Mouse (Mus musculus) hindbrain, postnatal 0 days (tissue): ENCODE results near the gene Defb22. TPM values are rescaled to one million over a fixed set of nuclear protein-coding genes. Genes with fewer than 3 reads are reported as not detected.

Source experiments
- ATAC-seq: fragments of 200-750 bp; cut with Nextera tagmentation; 2 replicates; pipeline ENCODE4 v1.8.0; 2017; ENCODE audit warnings: mild to moderate bottlenecking, moderate TSS enrichment, moderate library complexity
- DNase-seq: peaks from one replicate; pipeline ENCODE4 v3.0.0-alpha.2; 2015; ENCODE audit warnings: low spot score
- H3K27ac ChIP-seq: fragments of 300-500 bp; sonication (generic); 2 replicates; pipeline ENCODE4 v1.5.1; 2014; ENCODE audit warnings: mild to moderate bottlenecking
- H3K27me3 ChIP-seq: fragments of 300-500 bp; sonication (generic); 2 replicates; pipeline ENCODE4 v1.6.1; 2014; ENCODE audit warnings: low read length, mixed read lengths; ENCODE audit not compliant: insufficient read depth
- H3K36me3 ChIP-seq: fragments of 300-500 bp; sonication (generic); 2 replicates; pipeline ENCODE4 v1.6.1; 2014; ENCODE audit warnings: low read length, mixed read lengths; ENCODE audit not compliant: insufficient read depth
- H3K4me1 ChIP-seq: fragments of 300-500 bp; sonication (generic); 2 replicates; pipeline ENCODE4 v1.6.1; 2014; ENCODE audit warnings: antibody characterized with exemption, low read length, mixed read lengths; ENCODE audit not compliant: insufficient read depth
- H3K4me2 ChIP-seq: fragments of 300-500 bp; sonication (generic); 2 replicates; pipeline ENCODE4 v1.6.1; 2014; ENCODE audit warnings: low read depth, mild to moderate bottlenecking, low read length, moderate library complexity, mixed read lengths
- H3K4me3 ChIP-seq: fragments of 300-500 bp; sonication (generic); 2 replicates; pipeline ENCODE4 v1.5.1; 2014; ENCODE audit warnings: low read length
- H3K9ac ChIP-seq: fragments of 300-500 bp; sonication (generic); replicated peaks from 2 replicates; pipeline ENCODE4 v1.6.1; 2014; ENCODE audit warnings: mild to moderate bottlenecking, low read length, moderate library complexity, mixed read lengths
- H3K9me3 ChIP-seq: fragments of 300-500 bp; sonication (generic); 2 replicates; pipeline ENCODE4 v1.6.1; 2016; ENCODE audit warnings: low read length, mixed read lengths
- CTCF ChIP-seq: IDR thresholded peaks from 2 replicates; pipeline ENCODE4 v1.5.1; 2016; ENCODE audit warnings: antibody characterized with exemption, control low read depth, low read depth
- WGBS: fragments of 180-500 bp; shearing (Covaris S2); extraction: QIAGEN DNeasy Blood & Tissue Kit; methylation state at CpG from one replicate; pipeline ENCODE4 v1.1.7; 2014; 5-methylcytosine and 5-hydroxymethylcytosine counted together
- polyA plus RNA-seq: library from polyadenylated mRNA; unstranded; fragments of >200 nt; fragmentation: Nextera tagmentation; extraction: Ambion mirVana; gene quantifications from 2 replicates; pipeline ENCODE4 v1.2.1, GENCODE M21; 2015
- total RNA-seq: library from RNA; depleted of rRNA; stranded (reverse); fragments of >200 nt; gene quantifications from 2 replicates; pipeline ENCODE4 v1.2.3, GENCODE M21; 2014

Gene Defb22
- total and polyA plus RNA-seq, 2 experiments from 2014 or later = not detected

DNA sequence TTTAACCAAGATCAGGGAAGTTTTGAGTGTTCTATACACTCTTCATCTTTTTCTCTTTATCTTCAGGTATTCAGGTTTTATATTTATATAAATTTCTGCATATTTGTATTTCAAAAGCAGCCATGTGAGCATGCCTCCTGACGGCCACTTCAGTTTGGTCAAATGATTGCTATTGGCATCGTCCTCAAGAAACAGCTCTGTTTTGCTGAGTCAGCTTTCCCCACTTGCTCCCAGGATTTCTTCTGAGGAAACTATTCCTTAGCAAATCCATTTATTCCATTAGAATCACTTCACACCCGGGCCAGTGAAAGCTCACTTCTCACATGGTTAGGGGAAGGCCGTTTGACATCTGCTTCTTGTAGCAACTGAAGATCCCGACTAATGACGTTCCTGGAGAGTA is 8.1 kb upstream of the Defb22 start:
- Histone ChIP-seq H3K9me3 (no peaks in the 10 kb centered on the region), H3K27ac (no peak overlapping the region), H3K4me2 (no peak overlapping the region), H3K9ac (no peak overlapping the region), H3K36me3 (no peaks in the 10 kb centered on the region), H3K27me3 (no peaks in the 10 kb centered on the region), H3K4me1 (no peaks in the 10 kb centered on the region), H3K4me3 (no peak overlapping the region)
- WGBS = 75% methylated on average over 6 of the region's 6 CpGs
- no peak for DNase-seq
- no peak for TF ChIP-seq CTCF
- ATAC-seq = no peak

DNA sequence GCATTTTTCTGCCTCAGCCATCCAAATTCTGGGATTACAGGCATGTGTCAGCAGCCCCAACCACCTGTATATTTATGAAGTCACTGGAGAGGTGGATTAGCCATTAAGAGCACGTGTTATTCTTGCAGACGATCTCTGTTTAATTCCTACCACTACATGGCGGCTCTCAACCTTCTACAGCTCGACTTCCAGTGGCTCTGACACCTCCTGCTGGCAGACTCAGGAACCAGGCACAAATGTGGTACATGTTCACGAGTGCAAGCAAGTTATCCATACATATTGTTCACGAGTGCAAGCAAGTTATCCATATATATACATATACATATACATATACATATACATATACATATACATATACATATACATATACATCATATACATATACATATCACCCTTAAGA is 3.2 kb upstream of the Defb22 start:
- 73% methylated on average over 6 of the region's 6 CpGs for WGBS
- H3K4me3 ChIP-seq = no peak overlapping the region
- H3K4me1 ChIP-seq = no peaks in the 10 kb centered on the region

GRCm38 (mm10) chr2:152487024-152487423 is 2.9 kb downstream of the Defb22 start:
- Histone ChIP-seq H3K4me1 (no peaks in the 10 kb centered on the region), H3K4me2 (no peak overlapping the region), H3K4me3 (no peak overlapping the region), H3K9ac (no peak overlapping the region), H3K27me3 (no peaks in the 10 kb centered on the region), H3K9me3 (no peaks in the 10 kb centered on the region), H3K27ac (no peak overlapping the region), H3K36me3 (no peaks in the 10 kb centered on the region)
- ATAC-seq = no peak
- TF ChIP-seq CTCF = peak; percentile 50
- 78% methylated on average over 2 of the region's 2 CpGs for WGBS
- no peak for DNase-seq

More for the DNA sequence above, 3.2 kb upstream of the Defb22 start:
- no peak overlapping the region for H3K4me2 ChIP-seq
- H3K27me3 ChIP-seq = no peaks in the 10 kb centered on the region
- no peaks in the 10 kb centered on the region for H3K9me3 ChIP-seq
- no peaks in the 10 kb centered on the region for H3K36me3 ChIP-seq
- peak; percentile 8; the same call in 1 of the 2 replicates for TF ChIP-seq CTCF
- no peak overlapping the region for H3K27ac ChIP-seq
- DNase-seq (no peak), ATAC-seq (no peak)
- no peak overlapping the region for H3K9ac ChIP-seq

- H3K9me3 ChIP-seq = no peaks in the 10 kb centered on the region
- no peak overlapping the region for H3K4me2 ChIP-seq
- H3K36me3 ChIP-seq = no peaks in the 10 kb centered on the region
- H3K4me1 ChIP-seq = no peaks in the 10 kb centered on the region
- no peak for TF ChIP-seq CTCF
- no peak overlapping the region for H3K27ac ChIP-seq
- 91% methylated on average over 7 of the region's 7 CpGs for WGBS
- H3K27me3 ChIP-seq = no peaks in the 10 kb centered on the region
- ATAC-seq (no peak), DNase-seq (no peak)
- no peak overlapping the region for H3K9ac ChIP-seq
- H3K4me3 ChIP-seq = no peak overlapping the region
Measured at GRCm38 (mm10) chr2:152481726-152482125, 8.2 kb downstream of the Defb22 start.

DNA sequence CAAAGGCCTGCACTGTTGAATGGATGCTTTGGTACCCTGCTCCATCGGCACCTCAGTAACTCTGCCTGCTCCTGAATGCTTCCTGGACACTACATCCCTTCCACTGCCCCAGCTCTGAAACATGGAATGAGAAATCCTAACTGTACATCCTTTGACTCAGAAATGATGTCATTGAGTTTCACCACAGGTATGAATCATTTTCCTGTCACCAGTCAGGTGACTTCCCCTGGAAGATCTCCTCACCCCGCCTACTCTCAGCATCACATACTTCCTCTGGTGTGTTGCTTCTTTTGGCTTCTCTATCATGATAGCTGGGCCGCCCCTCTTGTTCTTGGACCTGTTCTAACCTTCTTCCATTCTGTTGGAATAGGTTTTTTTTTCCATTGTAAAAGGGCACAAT is 9.1 kb downstream of the Defb22 start:
- Histone ChIP-seq H3K27me3 (no peaks in the 10 kb centered on the region), H3K27ac (no peak overlapping the region), H3K36me3 (no peaks in the 10 kb centered on the region), H3K4me3 (no peak overlapping the region), H3K9ac (no peak overlapping the region), H3K4me2 (no peak overlapping the region), H3K4me1 (no peaks in the 10 kb centered on the region), H3K9me3 (no peaks in the 10 kb centered on the region)
- WGBS = 89% methylated on average over 3 of the region's 3 CpGs
- ATAC-seq (no peak), DNase-seq (no peak)
- no peak for TF ChIP-seq CTCF

GRCm38 (mm10) chr2:152476763-152477162 is 13.2 kb downstream of the Defb22 start, which contains the start of gene Defb20:
Defb20 (plus strand) TSS chr2:152477063.
- no peaks in the 10 kb centered on the region for H3K9me3 ChIP-seq
- no peak within 1 kb of the TSS for H3K4me3 ChIP-seq
- WGBS = 61% methylated on average over 2 of the region's 2 CpGs
- ATAC-seq (no peak), DNase-seq (no peak)
- no peaks in the 10 kb centered on the region for H3K27me3 ChIP-seq
- H3K4me2 ChIP-seq = no peak within 1 kb of the TSS
- no peak within 1 kb of the TSS for H3K27ac ChIP-seq
- H3K36me3 ChIP-seq = no peaks in the 10 kb centered on the region
- TF ChIP-seq CTCF = no peak
- H3K9ac ChIP-seq = no peak within 1 kb of the TSS
- H3K4me1 ChIP-seq = no peaks in the 10 kb centered on the region

GRCm38 (mm10) chr2:152472434-152472833 is 17.5 kb downstream of the Defb22 start:
- ATAC-seq = no peak
- no peaks in the 10 kb centered on the region for H3K36me3 ChIP-seq

More at GRCm38 (mm10) chr2:152472434-152472833, 17.5 kb downstream of the Defb22 start:
- Histone ChIP-seq H3K27me3 (no peaks in the 10 kb centered on the region), H3K27ac (no peak overlapping the region), H3K4me3 (no peak overlapping the region), H3K9ac (no peak overlapping the region), H3K4me2 (no peak overlapping the region), H3K4me1 (no peaks in the 10 kb centered on the region), H3K9me3 (no peaks in the 10 kb centered on the region)
- DNase-seq = peak; percentile 17
- 28% methylated on average over 3 of the region's 3 CpGs for WGBS
- TF ChIP-seq CTCF = peak; percentile 53
